Mouse (Mus musculus): ENCODE measurements at regions not wholly inside any gene's neighbourhood (a gene's known extent, or its start where the extent isn't known, plus 50 kb on each side); places are given as distances from the start of the nearest gene placed in this dataset.

DNA sequence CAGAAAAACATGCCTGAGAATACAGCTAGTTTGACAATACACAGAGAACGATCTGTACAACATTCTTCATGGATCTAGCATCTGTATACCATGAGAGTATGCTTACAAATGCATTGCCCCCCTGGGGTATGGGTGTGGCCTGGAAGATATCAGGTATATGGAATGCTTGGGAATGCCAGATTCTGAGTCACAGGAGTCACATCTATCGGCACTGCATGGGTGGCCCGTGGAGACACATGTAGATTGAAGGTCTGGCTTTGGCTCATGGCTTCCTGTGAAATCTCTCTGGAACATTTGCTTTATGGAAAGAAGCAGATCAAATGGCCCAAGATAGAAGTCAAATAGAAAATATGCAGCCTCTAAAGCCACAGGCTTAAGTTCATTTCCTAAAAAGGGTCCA lies 59.6 kb downstream of the Kcne4 start:
- in situ Hi-C loops (cut with MboI, MseI), result no loop called here

- in situ Hi-C loops (cut with MboI, MseI), result no loop called here
Observed at GRCm38 (mm10) chr1:78879246-78879645, 62.7 kb downstream of the Kcne4 start.

DNA sequence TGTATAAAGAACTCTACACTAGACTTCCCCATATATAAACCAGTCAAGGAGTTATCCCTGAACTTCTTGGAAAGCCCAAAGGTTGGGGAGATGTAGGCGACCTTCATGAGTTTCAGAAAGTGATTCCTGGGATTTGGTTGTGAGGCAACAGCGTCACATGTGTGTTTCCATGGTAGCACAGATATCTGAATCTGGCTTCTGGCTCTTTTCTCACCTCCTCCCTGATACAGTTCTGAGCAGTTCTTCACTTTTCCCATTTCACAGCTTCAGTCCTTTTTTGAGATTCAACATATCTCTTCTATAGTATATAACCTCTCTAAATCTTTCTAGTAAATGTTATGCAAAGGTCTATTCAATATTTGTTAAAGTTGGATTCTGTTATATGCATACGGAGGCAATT lies 65.9 kb downstream of the Kcne4 start:
- in situ Hi-C loops (cut with MboI, MseI), result no loop called here

DNA sequence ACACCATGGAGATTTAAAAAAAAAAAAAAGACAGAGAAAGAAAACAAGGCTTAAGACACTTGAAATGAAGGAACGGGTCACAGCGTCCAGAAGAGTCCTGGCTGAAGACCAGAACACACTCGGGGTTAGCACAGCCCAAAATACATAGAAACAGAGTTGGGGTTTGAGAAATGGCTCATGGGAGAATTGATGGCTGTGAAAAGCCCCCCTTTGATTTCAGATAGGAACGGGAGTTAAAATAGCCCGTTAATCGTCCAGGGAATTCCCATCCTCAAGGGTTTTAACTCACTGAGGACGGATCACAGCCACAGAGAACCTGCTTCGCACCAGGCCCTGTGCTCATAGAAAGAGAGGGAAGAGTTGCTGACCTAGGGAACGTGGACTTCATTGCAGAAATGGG lies 72.7 kb downstream of the Kcne4 start:
- in situ Hi-C loops (cut with MboI, MseI), result no loop called here

DNA sequence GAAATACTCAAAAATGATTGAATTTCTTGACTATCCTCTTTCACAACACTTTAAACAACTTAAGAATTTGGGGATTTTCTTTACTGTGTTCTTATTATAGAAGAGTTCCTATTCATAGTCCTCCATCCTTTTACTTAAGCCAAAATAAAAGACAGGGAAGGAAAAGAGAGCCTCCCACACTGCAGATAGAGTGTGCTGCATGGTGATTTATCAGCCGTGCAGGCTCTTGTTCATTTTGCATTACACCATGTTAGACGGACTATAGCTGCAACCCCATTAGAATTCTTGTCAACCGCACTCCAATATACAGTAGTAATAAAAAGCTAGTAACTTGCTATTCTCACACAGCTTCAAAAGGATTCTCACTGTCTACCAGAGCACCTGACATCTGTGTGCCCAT lies 74.8 kb downstream of the Kcne4 start:
- in situ Hi-C loops (cut with MboI, MseI), result no loop called here

DNA sequence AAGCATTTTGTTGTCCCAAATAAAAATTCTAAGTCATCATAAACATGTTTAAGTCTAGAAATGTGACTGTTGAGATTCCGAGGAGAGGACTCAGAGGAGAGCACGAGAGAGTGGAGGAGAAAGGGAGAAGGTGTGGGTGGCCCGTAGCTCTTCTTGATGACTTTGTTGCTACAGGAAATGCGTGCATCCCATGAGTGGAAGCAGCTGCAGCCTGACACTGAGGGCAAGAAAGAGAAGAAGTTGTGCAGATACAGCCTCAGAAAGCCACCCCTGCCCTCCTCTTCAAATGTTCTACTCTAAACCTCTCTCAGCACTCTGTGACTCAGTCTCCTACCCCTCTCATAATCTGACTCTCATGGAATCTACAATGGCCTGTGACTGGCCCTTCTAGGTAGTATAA lies 77.7 kb downstream of the Kcne4 start:
- in situ Hi-C loops (cut with MboI, MseI), result no loop called here

DNA sequence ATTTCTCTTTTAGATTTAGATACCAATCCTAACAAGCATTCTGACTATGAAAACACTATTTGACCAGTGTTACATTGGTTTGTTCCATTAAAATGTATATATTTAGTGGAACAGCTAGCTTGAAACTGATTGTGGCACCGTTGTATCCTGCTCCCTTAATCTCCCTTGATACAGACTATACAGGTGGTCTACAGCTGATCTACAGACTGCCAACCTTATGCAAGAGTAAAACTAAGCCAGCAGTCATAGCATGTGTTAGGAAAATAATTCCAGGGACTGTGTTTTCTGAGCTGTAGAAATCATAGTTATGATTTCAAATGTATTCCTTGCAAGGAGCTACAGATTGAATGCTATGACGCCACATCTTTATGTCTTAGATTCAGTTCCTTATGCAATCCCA lies 78.6 kb downstream of the Kcne4 start:
- in situ Hi-C loops (cut with MboI, MseI), result no loop called here

GRCm38 (mm10) chr1:78907591-78907990 lies 91.0 kb downstream of the Kcne4 start:
- in situ Hi-C loops (cut with MboI, MseI), result loop anchor here in 1 of 2 experiments (10.0 kb wide), 1 partner anchor 513 kb away; no protein-coding TSS in a partner anchor

- in situ Hi-C loops (cut with MboI, MseI), result loop anchor here in 1 of 2 experiments (10.0 kb wide), 1 partner anchor 513 kb away; no protein-coding TSS in a partner anchor
Observed at GRCm38 (mm10) chr1:78907991-78908390, 91.4 kb downstream of the Kcne4 start.

GRCm38 (mm10) chr1:78913791-78914190 lies 97.2 kb downstream of the Kcne4 start:
- in situ Hi-C loops (cut with MboI, MseI), result loop anchor here in 1 of 2 experiments (5.0 kb wide), 1 partner anchor 69 kb away; no protein-coding TSS in a partner anchor

DNA sequence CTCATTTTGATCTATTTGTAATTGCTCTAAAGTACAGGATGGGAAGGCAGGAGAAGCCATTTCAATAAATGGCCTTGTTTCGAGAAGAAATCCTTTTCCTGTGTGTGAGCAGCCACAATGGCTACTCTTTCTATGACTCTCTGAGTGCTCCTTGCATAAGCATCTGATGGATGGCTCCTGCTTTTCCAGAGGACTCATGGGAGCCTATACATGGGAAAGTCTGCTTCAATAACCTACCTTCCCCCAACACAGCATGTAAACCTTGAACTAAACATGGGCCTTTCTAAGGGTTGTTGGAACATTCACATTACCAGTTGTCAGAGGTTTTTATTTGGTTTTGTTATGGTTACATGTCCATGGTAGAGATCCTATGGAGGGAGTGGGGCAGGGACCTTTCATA lies 103.3 kb downstream of the Kcne4 start:
- in situ Hi-C loops (cut with MboI, MseI), result no loop called here

DNA sequence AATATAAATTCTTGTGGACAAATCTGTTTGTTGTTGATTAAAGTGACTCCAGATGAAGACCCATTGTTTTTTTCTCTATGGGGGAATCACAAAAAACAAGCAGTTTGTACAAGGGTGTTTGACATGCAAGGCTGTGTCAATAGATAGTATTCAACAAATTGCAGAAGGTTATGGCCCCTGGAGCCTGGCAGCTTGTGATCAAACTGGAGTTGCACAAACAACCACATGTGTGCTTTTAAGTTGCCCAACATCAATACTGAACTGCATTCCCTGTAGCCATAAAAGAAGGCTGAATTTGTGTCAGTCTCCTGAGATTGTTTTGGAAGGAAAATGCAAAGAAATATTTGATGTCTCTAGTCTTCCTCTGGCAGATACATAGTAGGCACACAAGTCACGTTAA lies 113.4 kb downstream of the Kcne4 start:
- in situ Hi-C loops (cut with MboI, MseI), result loop anchor here in 1 of 2 experiments (10.0 kb wide), 1 partner anchor 1295 kb away; no protein-coding TSS in a partner anchor

DNA sequence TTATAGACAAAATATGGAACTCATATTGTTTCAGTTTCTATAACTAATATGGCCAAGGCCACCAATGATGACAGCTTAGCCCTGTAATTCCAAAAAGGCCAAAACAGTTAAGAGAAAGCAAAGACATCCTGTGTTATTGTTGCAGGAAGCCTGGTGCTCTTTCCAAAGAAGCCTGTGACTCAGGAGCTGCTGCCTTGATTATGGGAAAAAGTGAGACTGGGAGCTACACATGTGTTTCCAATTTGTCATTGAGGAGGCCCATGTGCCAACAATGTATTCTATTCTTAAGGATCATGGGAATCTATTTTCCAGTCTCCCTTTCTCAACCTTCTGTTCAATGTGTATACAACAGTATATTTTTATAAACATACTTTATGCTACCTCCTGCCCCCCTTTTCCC lies 123.3 kb downstream of the Kcne4 start:
- in situ Hi-C loops (cut with MboI, MseI), result loop anchor here in 1 of 2 experiments (10.0 kb wide), 1 partner anchor 1285 kb away; no protein-coding TSS in a partner anchor

DNA sequence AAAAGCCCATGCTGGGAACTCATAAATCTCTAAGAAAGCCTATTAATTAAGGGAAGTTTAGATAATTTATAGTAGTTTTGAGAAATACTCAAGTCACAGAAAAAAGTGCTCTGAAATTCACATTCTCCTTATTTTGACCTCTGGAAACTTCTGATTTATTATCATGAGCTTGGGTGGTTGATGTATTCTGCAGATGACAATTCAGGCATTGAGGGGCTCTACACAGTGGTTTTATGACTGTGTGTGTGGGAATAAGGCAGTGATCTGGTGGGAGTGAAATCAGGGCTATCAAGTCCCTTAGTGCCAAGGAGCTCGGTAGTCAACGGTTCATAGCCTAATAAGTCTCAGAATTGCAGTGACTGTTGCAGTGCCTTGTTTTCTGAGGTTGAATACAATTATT lies 129.0 kb downstream of the Kcne4 start:
- in situ Hi-C loops (cut with MboI, MseI), result no loop called here

DNA sequence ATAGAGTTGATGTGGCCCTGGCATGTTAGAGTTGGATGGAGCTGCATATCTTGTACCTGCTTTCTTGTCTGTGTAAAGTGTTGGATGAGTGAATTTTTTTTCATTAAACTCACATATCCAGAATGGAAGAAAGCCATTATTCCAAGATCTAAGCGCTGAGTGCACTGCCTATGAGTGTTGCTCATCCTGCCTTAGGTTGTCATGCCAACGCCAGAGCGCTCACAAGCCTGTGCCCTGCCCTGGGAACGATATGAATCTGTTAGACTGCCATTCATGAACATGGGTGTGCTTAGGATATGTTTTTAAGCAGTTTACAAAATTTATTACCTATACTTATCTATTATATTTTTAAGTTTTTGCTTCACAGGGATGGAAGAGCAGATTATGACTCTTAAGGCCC lies 163.5 kb downstream of the Kcne4 start:
- in situ Hi-C loops (cut with MboI, MseI), result loop anchor here in 1 of 2 experiments (5.0 kb wide), 1 partner anchor 68 kb away; no protein-coding TSS in a partner anchor
